Mouse (Mus musculus) E14TG2a.4 (cell line): ENCODE results near the gene Btbd6.

Experiments used
- CTCF ChIP-seq: conservative IDR thresholded peaks from 2 replicates; pipeline ENCODE4 v1.5.1; 2014; ENCODE audit warnings: low read length
- NANOG ChIP-seq: IDR thresholded peaks from 2 replicates; pipeline ENCODE4 v1.6.1; 2014; ENCODE audit warnings: borderline replicate concordance, low read length, mixed read lengths

GRCm38 (mm10) chr12:112955800-112956199 is 20.5 kb upstream of the Btbd6 start:
- TF ChIP-seq CTCF (peak; percentile 89), NANOG (no peak)
